Mouse (Mus musculus) heart, adult 2 months (tissue): ENCODE data around the gene Nmnat2.

Source experiments
- EP300 ChIP-seq: fragments of 200-500 bp; IDR thresholded peaks from 2 replicates; pipeline ENCODE4 v1.6.1; 2011; ENCODE audit warnings: low read depth, low read length, control low read depth; ENCODE audit not compliant: insufficient read depth
- POLR2A ChIP-seq: fragments of 200-500 bp; IDR thresholded peaks from 2 replicates; pipeline ENCODE4 v1.6.1; 2011; ENCODE audit warnings: mild to moderate bottlenecking, low read depth, low read length, control low read depth; ENCODE audit not compliant: insufficient read depth

DNA sequence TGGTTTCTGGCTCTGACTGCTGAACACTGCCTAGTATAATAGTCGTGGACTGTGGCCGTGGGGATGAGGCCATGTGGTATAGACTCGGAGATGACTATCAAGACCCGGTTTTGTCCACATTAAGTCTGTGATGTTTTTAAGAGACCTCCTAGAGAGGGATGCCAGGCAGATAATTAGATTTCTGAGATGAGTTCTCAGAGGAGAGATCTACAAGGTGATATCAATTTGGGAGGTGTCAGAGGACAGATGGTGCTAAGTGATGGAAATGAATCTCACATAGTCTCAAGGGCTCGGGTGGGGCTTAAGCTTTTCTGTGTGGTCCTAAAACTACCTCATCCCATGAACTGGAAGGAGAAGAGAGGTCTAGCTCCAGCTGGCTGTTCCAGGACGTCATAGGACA lies 88.5 kb downstream of the Nmnat2 start:
- TF ChIP-seq POLR2A, result no peak
- no peak for TF ChIP-seq EP300
